Mouse (Mus musculus) heart, adult 18-20 months (tissue): ENCODE measurements around the gene Dcpp1. TPM values are rescaled to one million over a fixed set of nuclear protein-coding genes. Genes with fewer than 3 reads are reported as not detected.
"Not testable (repeated sequence)": the region's sequence is repeated elsewhere in the genome, so short reads cannot be mapped to it uniquely, and the experiment has no call there.

Experiments
- DNase-seq, 2 experiments: peaks; one replicate each; pipeline ENCODE4 v3.0.0; 2021 to 2022; ENCODE audit warnings: mixed read lengths in 1 of 2
- long read RNA-seq, 2 experiments: library from polyadenylated mRNA; stranded (forward); transcript quantifications; one replicate each; pipeline ENCODE4 v2.0.0; 2021
- total RNA-seq, 2 experiments: library from RNA; stranded (reverse); gene quantifications; 2 replicates each; pipeline ENCODE4 v1.2.3; 2021

Dcpp1 gene
- not detected for total RNA-seq
- long read RNA-seq, experiment 1 = 0 reads
- long read RNA-seq, experiment 2 = 0 reads

DNA sequence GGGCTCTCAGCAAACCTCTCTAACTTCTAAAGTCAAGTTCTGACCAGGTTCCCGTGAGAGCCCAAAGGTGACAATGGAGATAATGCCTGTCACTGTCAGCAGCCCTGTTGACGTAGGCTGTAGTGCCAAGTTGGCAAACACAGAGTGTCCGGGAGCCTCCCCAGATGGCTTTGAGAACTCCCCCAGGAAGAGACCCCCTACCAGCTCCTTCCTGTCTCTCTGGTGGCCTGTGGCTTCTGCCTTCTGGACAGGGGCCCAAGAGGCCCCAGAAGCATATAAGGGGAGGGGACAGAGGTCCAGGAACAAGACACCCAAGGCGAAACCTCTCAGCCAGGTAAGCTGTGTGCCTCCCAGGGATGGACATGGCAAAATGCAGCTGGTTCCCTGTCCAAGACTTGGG is at the start of gene Dcpp1, which contains the start of gene Dcpp2:
TSS of gene Dcpp1 (plus strand) at position 301 of the 400 bp plus-strand sequence.
TSS of gene Dcpp2 (plus strand) at position 305 of the 400 bp plus-strand sequence.
- DNase-seq = not testable (repeated sequence)

DNA sequence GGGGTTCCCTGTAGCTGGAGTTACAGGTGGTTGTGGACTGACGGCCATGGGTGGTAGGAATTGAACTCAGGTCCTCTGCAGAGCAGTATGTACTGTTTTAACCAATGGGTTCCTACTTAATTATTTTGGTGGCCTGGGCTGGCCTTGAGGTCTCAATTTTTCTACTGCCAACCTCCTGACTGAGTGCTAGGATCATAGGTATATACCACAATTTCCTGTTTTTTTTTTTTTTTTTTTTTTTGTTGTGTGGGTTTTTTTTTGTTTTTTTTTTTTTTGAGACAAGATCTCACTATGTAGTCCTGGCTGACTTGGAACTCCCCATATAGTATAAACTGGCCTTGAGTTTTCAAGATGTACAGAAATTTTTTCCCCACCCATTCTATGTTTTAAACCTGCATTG is 49.5 kb upstream of the Dcpp1 start:
- DNase-seq = no peak

DNA sequence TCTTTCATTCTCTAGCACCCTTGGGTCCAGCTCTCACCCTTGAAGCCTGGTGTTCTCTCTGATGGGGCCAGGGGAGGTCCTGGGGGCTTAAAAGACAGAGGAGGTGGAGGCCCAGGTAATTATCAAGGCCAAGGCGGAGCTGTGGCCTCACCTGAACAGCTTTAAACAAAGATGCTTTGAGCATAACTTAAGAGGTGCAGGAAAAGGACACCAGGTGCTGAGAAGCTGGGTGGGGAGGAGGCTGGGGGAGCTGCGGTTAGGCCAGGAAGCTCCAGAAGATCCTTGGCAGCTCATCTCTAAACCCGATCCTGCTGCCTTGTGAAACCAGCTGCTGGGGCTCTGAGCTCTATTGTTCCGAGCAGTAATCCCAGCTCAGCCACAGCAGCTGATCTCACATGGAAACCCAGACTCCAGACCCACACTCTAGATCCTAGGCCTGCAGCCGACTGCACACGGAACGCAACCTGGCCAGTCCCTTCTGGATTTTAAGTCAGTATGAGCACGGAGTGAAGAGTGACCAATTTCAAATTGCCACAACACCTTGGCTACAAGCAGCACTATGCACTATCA is 44.6 kb upstream of the Dcpp1 start, which contains the start of gene Prss33:
TSS of gene Prss33 (minus strand) at position 51 of the 570 bp plus-strand sequence.
- no peak for DNase-seq

DNA sequence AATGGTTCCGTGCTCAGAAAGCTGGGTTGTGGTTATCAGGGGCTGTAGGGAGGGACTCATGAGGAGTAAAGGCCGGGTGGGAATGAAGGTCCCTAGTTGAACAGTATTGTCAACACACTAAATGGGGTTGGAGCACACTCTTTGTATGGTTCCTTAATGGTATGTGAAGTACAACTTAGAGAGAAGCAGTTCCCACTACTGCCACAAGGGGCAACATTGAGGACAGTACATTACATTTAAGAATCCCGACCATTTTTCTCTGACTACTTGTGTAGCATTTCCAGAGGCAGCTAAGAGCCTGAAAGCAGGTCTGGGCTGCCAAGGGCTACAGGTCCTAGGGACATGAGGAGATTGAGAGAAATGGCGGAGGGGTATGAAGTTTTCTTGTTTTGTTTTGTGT is 39.5 kb upstream of the Dcpp1 start:
- DNase-seq = peak; percentile 38 to 81

DNA sequence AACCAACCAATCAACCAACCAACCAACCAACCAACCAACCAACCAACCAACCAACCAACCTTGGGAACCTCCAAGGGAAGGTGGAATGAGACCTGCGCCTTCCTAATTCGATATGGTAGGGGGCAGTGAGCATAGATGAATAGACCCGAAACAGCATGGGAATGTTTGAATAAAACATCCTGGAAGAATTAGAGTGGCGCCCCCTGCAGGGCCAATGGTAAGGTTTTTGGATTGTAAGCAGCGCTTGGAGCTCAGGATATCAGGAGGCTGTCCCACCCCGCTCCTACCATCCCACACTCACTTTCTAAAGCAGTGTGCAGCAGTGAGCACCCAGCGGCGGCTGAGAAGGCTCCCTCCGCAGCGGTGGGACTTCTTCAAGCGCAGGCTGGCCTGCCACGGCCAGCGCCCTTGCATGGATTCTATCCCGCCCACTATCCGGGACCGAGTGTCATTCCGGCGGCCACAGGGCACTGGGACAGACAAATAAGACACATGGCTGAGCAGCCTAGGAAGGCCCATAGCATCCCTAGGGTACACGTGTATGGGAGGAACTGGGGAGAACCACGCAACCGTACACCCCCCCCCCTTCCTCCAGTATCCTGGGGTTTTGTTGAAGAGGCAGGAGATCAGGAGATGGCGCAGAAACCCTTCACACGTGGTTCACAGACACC is 37.4 kb upstream of the Dcpp1 start:
- no peak for DNase-seq

DNA sequence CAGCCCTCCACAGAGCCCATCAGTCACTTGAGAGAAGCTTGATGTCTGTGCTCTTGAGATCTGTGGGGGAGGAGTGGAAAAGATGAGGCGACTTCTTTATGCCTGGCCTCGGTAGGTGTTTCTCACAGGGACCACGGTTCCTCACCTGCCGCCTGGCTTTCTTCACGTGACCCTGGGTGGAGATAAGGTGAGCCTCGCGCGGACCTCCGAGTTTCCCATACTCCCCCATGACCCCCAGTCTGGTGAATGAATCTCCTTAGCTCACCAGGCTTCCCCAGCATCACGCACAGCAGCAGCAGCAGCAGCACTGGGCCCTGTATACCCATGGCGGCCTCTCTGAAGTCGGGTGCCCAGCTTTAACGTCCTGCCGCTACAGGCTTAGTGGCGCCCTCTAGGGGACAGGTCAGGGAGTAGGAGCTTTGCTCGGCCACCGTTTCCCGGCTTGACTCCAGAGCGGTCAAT is 36.8 kb upstream of the Dcpp1 start, which contains the start of the genes Prss32 and Prss41:
TSS of gene Prss32 (plus strand) at position 44 of the 462 bp plus-strand sequence.
TSS of gene Prss41 (minus strand) at position 361 of the 462 bp plus-strand sequence.
- DNase-seq = peak; percentile 47 to 57

DNA sequence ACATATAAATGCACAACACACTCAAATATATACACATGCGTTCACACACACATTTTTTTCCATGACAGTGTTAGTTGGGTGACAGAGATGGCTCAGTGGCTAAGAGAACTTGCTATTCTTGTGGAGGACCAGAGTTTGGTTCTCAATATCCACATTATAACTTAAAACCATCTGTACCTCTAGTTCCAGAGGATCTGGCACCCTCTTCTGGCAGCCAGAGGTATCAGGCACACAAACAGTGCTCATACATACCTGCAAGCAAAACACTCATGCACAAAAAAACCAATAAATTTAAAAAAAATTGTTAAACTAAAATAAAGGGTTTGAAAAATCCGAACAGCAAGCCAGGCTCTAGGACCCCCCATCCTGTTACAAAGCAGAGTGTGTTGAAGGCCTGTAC is 30.6 kb upstream of the Dcpp1 start:
- DNase-seq = no peak

DNA sequence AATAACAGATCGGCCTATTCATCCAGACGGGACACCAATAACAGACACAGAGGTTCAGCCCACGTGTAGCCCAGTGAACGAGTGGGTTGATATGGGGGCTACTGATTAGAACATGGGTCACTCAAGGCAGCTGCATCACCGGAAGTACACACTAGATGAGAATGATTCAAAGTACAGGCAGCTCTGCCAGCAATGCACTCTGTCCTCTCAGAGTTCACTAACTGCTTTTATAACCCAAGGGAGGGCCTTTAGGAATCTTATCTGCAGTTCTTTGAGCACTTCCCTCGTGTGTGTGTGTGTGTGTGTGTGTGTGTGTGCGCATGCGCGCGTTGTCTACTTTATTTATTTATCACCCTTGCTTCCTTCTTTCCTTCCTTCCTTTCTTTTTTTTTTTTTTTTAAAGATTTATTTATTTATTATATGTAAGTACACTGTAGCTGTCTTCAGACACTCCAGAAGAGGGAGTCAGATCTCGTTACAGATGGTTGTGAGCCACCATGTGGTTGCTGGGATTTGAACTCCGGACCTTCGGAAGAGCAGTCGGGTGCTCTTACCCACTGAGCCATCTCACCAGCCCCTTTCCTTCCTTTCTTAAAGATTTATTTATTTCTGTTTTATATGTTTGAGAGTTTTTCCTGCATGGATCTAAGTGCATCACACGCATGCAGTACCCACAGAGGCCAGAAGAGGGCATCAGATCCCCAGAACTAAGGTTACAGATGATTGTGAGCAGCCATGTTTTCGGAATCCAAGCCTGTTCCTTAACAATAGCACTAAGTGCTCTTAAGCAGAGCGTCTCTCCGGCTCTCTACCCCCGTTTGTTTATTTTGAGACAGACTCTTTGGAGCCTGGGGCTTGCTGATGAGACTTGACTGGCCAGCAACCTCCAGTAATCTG is 29.6 kb upstream of the Dcpp1 start:
- DNase-seq = peak; percentile 24 to 77

DNA sequence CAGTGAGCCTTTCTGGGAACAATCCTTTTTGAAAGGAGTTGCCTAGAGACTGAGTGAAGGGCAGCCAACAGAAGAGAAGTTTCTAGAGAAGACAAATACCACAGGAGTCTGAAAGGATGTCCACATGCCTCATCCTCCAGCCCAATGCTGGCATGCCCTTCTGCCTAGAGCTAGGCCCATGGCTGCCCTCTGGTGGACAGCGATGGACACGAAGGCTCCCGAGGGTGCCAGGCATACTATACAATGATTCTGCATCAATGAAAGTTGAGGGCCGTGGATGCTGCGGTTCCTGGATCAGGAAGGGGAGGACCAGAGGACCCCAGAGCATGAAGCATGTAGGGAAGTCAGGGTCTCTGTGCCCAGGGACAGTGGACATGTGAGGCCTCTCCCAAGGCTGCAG is 27.4 kb upstream of the Dcpp1 start:
- DNase-seq = peak; percentile 21 to 37

DNA sequence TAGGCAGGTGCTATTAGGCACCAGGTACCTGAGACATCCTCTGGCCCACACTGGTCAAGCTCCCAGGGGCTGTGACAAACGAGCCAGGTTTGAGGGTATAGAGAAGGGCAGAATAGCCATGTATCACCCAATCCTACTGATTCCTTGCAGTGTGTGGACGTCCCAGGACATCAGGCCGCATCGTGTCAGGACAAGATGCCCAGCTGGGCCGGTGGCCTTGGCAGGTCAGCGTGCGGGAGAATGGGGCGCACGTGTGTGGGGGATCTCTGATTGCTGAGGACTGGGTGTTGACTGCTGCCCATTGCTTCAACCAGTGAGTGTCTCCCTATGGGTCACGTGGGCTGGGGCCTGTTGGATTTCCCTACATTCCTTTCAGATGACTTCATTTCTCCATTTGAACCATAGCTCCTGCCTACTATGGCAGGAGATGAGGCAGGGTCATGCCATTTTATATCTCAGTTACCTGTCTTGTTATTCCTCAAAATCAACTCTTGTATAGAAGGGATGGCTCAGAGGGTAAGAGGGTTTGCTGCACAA is 26.4 kb upstream of the Dcpp1 start:
- no peak for DNase-seq

DNA sequence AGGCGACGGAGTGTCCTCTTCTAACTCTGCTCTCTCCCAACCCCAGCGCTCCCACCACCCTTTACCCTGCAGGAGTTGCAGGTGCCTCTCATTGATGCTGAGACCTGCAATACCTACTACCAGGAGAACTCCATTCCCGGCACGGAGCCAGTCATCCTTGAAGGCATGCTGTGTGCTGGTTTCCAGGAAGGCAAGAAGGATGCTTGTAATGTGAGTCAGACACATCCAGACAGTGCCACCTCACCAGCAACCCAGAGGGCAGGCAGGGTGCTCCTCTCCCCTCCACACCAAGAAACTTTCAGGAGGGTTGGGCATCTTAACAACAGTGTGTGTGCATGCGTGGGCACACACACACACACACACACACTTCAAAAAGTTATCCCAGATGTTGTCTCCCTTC is 23.5 kb upstream of the Dcpp1 start:
- no peak for DNase-seq

DNA sequence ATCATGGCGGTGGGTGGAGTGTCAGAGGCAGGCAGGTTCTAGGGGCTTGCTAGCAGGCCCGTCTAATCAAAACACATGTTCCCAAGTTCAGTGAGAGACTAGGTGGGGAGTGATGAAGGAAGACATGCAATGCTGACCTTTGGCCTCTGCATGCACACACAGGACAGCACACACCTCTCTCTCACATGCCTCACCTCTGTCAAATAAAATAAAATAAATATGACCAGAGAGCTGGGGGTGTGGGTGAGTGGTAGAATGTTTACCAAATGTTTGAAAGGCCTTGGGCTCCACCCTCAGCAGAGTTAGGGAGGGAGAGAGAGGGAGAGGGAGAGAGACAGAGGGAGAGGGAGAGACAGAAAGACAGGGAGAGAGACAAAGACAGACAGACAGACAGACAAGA is 22.8 kb upstream of the Dcpp1 start:
- DNase-seq = no peak

DNA sequence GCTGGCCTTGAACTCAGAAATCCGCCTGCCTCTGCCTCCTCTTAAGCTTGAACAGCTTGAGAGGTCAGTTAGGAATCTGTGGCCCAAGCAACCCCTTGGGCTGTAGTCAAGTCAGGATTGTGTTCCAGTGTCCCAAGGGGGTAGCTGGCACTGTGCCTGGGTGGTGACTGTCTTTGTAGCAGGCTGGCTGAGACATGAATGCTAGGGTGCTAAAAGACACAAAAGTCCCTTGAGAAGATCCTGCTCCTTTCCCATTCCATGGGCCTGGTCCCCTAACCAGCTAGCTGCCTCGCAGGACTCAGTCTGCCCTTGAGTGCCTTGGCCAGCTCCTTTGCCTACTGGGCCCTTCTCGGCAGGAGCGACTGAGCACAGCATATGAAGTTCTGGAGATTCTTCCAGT is 17.8 kb upstream of the Dcpp1 start:
- no peak for DNase-seq

DNA sequence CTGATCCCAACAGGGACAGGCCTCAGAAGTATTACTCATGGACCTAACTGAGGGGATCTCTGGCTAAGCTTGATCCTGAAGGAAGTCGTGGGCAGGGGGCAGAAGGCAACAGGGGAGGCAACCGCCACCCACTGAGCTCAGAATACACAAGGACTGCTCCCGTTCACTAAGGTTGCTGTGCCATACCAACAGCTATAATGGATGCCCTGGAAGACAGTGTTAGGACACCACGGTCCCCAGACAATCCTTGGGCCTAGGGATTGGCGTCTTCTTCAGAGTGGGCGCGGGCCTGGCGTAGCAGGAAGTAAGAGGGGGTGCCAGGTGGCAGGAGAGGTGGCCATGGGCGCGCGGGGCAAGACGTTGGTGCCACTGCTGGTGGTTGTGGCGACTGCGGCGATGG is 12.9 kb upstream of the Dcpp1 start, which contains the start of gene Prss21:
TSS of gene Prss21 (plus strand) at position 301 of the 400 bp plus-strand sequence.
- DNase-seq = no peak

DNA sequence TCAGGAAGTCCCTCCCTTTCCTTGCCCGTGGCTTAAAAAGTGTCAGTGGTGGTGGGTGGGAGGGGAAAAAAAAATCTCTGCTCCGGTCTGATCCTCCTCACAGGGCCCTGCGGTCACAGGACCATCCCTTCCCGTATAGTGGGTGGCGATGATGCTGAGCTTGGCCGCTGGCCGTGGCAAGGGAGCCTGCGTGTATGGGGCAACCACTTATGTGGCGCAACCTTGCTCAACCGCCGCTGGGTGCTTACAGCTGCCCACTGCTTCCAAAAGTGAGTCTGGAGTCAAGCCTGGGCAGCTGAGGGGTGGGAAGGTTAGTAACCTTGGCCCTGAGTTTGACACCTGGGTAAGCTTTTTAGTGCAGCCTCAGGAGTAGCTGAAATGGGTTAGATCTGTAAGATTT is 12.2 kb upstream of the Dcpp1 start:
- DNase-seq = no peak

DNA sequence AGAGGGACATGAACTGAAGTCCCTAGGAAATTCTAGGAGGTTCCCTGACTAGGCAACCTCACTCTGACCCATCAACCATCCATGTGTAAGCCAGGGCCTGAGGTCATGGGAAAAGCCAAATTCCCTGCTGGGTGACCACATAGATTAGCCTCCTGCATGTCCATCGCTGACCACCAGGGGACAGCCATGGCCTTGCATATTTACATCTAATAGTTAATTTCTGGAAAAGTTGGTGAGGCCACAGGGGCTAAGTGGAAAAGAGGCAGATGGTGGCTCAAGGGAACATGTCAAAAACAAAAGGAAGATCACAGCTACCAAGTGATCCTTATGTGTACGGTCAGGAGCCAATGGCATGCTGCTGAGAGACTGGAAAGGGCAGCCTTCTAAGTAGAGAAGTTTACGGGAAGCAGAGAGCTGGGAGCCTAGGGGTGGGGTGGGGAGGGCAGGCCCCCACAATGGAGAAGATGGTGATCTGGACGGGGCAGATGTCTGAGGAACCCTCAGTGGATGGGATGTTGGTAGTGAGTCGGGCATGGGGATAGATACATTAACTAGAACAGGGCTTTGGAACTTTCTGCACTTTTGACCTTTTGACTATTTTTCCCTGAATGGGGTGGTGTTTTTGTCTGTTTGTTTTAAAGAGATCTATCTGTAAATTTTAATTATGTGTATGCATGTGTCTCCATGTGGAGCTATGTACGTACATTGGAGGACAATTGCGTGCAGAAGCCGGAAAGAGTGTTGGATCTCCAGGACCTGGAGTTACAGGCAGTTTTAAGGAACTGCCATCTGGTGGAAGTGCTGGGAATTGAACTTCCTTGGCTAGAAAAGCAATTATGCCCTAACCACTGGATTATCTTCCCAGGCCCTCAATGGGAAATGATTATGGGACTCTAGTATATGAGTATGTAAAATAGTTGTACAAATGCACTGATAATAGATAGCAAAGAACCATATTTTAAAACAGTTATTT is 6.5 kb upstream of the Dcpp1 start:
- peak; percentile 28 to 68 for DNase-seq

DNA sequence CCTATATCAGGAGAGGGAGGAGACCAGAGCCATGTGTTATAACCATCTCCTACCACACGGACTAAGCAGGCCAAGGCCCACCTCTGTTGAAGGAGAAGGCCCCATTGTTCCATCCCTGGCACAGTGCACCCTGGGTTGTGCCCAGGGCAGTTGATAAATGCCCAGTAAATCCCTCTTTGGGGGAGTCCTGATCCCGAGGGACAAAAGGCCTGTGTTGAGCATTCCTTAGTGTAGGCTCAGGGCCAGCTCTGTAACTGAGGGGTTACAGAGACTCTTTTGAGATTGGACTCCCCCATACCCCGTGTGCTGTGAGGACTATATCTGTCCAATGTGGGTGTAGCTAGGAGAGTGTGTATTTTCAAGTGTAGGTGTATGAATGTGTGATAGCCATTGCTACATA is 3.9 kb upstream of the Dcpp1 start:
- no peak for DNase-seq

DNA sequence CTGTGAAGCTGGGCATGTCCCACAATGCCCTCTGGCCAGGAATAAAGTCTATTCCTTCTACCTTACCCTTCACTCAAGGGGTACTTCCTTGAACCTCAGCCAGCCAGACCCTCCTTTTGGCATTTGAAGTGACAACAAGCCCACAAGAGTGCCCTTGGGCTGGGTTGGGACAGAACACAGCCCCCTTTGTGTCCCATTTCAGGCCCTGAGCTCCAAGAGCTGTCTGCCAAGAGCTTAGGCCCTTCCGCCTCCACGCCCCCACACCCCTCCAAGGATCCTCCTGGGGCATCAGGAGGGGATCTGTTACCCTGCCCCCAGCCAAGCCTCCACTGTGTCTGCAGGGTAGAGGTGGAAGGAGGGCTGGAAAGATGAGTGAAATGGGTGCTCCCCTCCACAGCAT is 3.5 kb upstream of the Dcpp1 start:
- no peak for DNase-seq

DNA sequence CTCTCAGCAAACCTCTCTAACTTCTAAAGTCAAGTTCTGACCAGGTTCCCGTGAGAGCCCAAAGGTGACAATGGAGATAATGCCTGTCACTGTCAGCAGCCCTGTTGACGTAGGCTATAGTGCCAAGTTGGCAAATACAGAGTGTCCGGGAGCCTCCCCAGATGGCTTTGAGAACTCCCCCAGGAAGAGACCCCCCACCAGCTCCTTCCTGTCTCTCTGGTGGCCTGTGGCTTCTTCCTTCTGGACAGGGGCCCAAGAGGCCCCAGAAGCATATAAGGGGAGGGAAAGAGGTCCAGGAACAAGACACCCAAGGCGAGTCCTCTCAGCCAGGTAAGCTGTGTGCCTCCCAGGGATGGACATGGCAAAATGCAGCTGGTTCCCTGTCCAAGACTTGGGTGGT is 36.5 kb downstream of the Dcpp1 start, which contains the start of gene Dcpp3:
TSS of gene Dcpp3 (plus strand) at position 301 of the 400 bp plus-strand sequence.
- not testable (repeated sequence) for DNase-seq

DNA sequence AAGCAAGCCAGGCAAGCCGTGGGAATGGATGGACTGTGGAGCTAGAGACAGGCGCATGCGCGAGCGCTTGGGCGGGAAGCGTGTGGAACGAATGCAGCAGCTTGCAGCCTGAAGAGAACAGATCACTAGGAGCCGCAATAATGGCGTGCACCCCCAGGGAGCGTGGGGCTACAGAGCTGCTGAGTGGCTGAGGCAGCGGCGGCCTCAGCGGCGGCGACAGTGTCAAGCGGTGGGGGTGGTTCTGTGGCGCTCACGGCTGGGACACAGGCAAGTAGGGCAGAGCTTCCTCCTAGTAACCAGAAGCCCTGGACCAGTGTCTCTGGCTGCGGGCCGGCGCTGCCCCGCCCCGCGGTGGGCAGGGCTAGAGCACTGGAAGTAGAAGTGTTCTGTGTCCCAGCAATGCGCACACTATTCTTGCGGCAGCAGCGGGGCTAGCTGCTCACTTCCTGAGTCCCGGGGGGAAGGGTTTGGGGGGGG is 43.9 kb downstream of the Dcpp1 start:
- DNase-seq = peak; percentile 96 to 97

DNA sequence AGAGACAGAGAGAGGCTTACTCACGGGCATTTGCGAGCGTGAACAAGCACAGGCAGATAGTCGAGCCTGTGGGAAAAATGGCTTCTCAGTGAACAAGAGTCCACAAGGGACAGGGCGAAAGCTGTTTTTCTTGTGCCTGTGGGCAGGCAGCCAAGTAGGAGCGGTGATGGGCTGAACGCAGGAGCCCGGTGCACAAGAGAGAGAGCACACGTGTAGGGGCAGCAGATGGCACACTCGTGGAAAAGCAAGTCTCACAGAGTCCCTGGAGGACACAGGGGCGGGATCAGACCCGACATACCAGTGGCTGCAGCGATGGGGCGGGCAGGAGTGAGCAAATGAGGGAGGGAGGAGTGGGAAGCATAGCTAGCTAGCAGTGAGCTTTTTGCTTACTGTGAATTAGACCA is 44.4 kb downstream of the Dcpp1 start:
- peak; percentile 74 to 75 for DNase-seq
